Mouse (Mus musculus) liver, embryonic 13.5 days (tissue): ENCODE measurements around the gene Slit3. TPM values are rescaled to one million over a fixed set of nuclear protein-coding genes. Genes with fewer than 3 reads are reported as not detected.

Experiments used
- ATAC-seq: fragments of 200-750 bp; cut with Nextera tagmentation; 2 replicates; pipeline ENCODE4 v1.8.0; 2017; ENCODE audit warnings: low read depth, mild to moderate bottlenecking, moderate number of reproducible peaks, moderate library complexity
- DNase-seq: peaks from one replicate; pipeline ENCODE4 v3.0.0; 2022
- H3K27ac ChIP-seq: fragments of 300-500 bp; sonication (generic); 2 replicates; pipeline ENCODE4 v1.5.1; 2015; ENCODE audit warnings: moderate library complexity, mild to moderate bottlenecking, inconsistent platforms
- H3K27me3 ChIP-seq: fragments of 300-500 bp; sonication (generic); 2 replicates; pipeline ENCODE4 v1.6.1; 2015; ENCODE audit warnings: mild to moderate bottlenecking, inconsistent platforms
- H3K36me3 ChIP-seq: fragments of 300-500 bp; sonication (generic); 2 replicates; pipeline ENCODE4 v1.6.1; 2015; ENCODE audit warnings: mild to moderate bottlenecking, inconsistent platforms
- H3K4me1 ChIP-seq: fragments of 300-500 bp; sonication (generic); replicated peaks from 2 replicates; pipeline ENCODE4 v1.6.1; 2015; ENCODE audit warnings: inconsistent platforms
- H3K4me2 ChIP-seq: fragments of 300-500 bp; sonication (generic); 2 replicates; pipeline ENCODE4 v1.6.1; 2015; ENCODE audit warnings: inconsistent platforms, mild to moderate bottlenecking, moderate library complexity
- H3K4me3 ChIP-seq: fragments of 300-500 bp; sonication (generic); replicated peaks from 2 replicates; pipeline ENCODE4 v1.5.1; 2015; ENCODE audit warnings: mild to moderate bottlenecking, inconsistent platforms
- H3K9ac ChIP-seq: fragments of 300-500 bp; sonication (generic); 2 replicates; pipeline ENCODE4 v1.6.1; 2015; ENCODE audit warnings: mild to moderate bottlenecking, inconsistent platforms
- H3K9me3 ChIP-seq: fragments of 300-500 bp; sonication (generic); replicated peaks from 2 replicates; pipeline ENCODE4 v1.6.1; 2016; ENCODE audit warnings: inconsistent platforms
- WGBS: fragments of 180-500 bp; shearing (Covaris S2); methylation state at CpG from one replicate; pipeline ENCODE4 v1.1.7; 2015; ENCODE audit not compliant: insufficient replicate concordance; 5-methylcytosine and 5-hydroxymethylcytosine counted together
- polyA plus RNA-seq: library from polyadenylated mRNA; unstranded; fragments of >200 nt; fragmentation: Nextera tagmentation; extraction: Ambion mirVana; gene quantifications from 2 replicates; pipeline ENCODE4 v1.2.1, GENCODE M21; 2015

Gene Slit3
- polyA plus RNA-seq, 1 experiment from 2014 or later, result 0.44 TPM

GRCm38 (mm10) chr11:35160682-35161211, 39.7 kb downstream of the Slit3 start:
- no peak overlapping the region for H3K27ac ChIP-seq
- H3K4me1 ChIP-seq, result no peaks in the 10 kb centered on the region
- no peaks in the 10 kb centered on the region for H3K36me3 ChIP-seq
- 47% methylated on average over 4 of the region's 4 CpGs for WGBS
- H3K4me3 ChIP-seq, result no peak overlapping the region
- no peak overlapping the region for H3K4me2 ChIP-seq
- ATAC-seq (no peak), DNase-seq (no peak)
- H3K9me3 ChIP-seq, result no peaks in the 10 kb centered on the region
- H3K9ac ChIP-seq, result no peak overlapping the region
- no peaks in the 10 kb centered on the region for H3K27me3 ChIP-seq

DNA sequence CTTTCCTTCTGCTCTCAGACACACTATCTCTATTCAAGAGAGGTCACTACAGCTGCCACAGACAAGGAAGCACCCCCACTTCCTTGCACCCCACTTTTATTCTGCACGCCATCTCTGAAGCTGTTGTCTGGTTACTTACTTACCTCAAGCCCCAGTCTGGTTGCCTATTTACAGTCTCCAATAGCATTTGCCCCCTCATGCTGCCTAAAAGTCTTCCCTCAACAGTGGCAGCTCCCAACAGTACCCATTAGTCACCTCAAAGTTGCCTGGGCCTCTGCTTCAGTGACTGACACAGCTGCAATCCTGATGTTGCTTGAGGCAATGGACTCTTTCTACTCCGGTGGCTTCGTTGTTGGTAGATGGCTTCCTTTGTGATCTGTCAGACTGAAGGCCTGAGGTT, 42.4 kb downstream of the Slit3 start:
- H3K36me3 ChIP-seq, result no peaks in the 10 kb centered on the region
- no peaks in the 10 kb centered on the region for H3K27me3 ChIP-seq
- H3K4me1 ChIP-seq, result no peaks in the 10 kb centered on the region
- no peak overlapping the region for H3K27ac ChIP-seq
- no peak overlapping the region for H3K9ac ChIP-seq
- no peak for ATAC-seq
- no peaks in the 10 kb centered on the region for H3K9me3 ChIP-seq
- DNase-seq, result no peak
- 70% methylated on average over 3 of the region's 3 CpGs for WGBS
- H3K4me2 ChIP-seq, result no peak overlapping the region
- H3K4me3 ChIP-seq, result no peak overlapping the region

DNA sequence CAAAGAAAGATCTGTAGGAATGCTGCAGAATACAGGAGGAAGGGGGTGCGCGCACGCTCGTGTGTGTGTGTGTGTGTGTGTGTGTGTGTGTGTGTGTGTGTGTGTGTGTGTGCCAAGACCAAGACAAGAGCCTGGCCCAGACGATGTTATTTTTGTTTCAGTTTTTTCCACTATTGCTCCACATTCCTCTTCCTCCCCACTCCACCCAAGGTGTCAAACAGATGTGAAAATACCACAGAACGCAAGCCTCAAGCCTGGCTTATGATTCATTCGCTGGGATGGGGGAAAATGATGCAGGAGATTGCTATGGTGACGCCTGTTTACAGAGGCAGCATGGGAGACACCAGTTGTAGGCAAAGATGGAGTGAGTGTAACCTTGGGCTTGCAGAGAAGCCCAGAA, 46.2 kb downstream of the Slit3 start:
- Histone ChIP-seq H3K4me3 (no peak overlapping the region), H3K36me3 (no peaks in the 10 kb centered on the region), H3K9me3 (no peaks in the 10 kb centered on the region), H3K27me3 (no peaks in the 10 kb centered on the region), H3K4me2 (no peak overlapping the region), H3K4me1 (no peaks in the 10 kb centered on the region), H3K27ac (no peak overlapping the region), H3K9ac (no peak overlapping the region)
- DNase-seq (no peak), ATAC-seq (no peak)
- 61% methylated on average over 8 of the region's 8 CpGs for WGBS

GRCm38 (mm10) chr11:35171505-35171904, 50.5 kb downstream of the Slit3 start:
- no peak for DNase-seq
- Histone ChIP-seq H3K4me1 (no peaks in the 10 kb centered on the region), H3K4me2 (no peak overlapping the region), H3K9me3 (no peaks in the 10 kb centered on the region), H3K4me3 (no peak overlapping the region), H3K9ac (no peak overlapping the region), H3K36me3 (no peaks in the 10 kb centered on the region), H3K27ac (no peak overlapping the region), H3K27me3 (no peaks in the 10 kb centered on the region)
- 61% methylated on average over 6 of the region's 6 CpGs for WGBS
- no peak for ATAC-seq

- no peaks in the 10 kb centered on the region for H3K4me1 ChIP-seq
- DNase-seq, result no peak
- H3K27ac ChIP-seq, result no peak overlapping the region
- 72% methylated on average over 7 of the region's 7 CpGs for WGBS
- H3K4me3 ChIP-seq, result no peak overlapping the region
- H3K36me3 ChIP-seq, result no peaks in the 10 kb centered on the region
- no peaks in the 10 kb centered on the region for H3K27me3 ChIP-seq
- no peaks in the 10 kb centered on the region for H3K9me3 ChIP-seq
- H3K4me2 ChIP-seq, result no peak overlapping the region
- H3K9ac ChIP-seq, result no peak overlapping the region
- ATAC-seq, result no peak
These were observed 56.5 kb downstream of the Slit3 start for GRCm38 (mm10) chr11:35177564-35177963.

DNA sequence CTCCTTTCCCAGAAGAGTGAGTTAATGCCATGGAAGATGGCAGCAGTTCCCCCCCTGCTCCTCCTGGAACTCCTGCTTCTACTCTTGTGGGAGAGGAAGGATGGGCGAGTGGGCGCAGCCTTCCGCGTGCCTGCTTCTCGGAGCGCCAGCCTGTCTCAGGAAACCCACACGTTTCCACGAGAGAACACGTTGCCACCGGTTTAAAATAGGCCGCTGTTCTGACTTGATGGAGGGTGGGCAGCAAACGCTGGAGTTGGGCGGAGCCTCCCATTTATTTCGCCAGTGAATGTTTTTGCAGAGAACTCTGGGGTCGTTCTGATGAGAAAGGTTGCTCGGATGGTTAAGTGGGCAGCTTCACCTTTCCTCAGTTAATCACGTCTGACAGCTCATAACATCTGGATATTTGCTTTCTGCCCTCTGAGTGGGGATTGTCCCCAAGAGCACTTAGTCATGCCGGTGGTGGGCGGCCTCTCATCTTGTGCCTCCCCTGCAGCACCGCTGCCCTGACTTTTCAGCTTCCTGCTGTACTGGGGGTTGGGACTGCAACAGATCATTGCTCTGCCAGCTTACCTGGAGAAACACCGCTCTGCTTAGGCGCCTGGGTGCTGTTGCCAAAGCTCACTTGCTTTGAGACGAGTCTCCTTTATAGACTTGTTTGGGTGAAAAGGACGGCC, 57.3 kb downstream of the Slit3 start:
- H3K27ac ChIP-seq, result no peak overlapping the region
- no peak overlapping the region for H3K4me2 ChIP-seq
- WGBS, result 40% methylated on average over 24 of the region's 24 CpGs
- no peaks in the 10 kb centered on the region for H3K36me3 ChIP-seq
- no peaks in the 10 kb centered on the region for H3K27me3 ChIP-seq
- ATAC-seq (no peak), DNase-seq (no peak)
- no peak overlapping the region for H3K9ac ChIP-seq
- no peak overlapping the region for H3K4me3 ChIP-seq
- no peaks in the 10 kb centered on the region for H3K9me3 ChIP-seq
- H3K4me1 ChIP-seq, result no peaks in the 10 kb centered on the region

DNA sequence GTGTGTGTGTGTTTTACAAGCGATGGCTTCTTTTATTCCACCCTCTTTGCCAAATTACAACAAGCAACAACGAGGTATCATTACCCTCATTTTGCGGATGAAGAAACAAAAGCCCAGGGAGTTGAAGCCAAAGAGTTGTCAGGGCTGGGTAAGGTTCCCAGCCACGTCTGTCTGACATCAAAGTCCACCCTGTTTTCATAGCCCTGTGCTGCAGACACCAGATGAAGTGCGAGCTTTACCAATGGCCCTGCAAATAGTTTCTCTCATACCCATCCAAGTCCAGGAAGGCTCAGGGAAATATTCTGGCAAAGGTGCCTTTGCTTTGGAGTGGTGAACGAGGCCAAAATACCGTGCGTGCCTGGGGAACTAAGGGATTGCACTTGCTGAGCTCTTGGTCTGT, 58.3 kb downstream of the Slit3 start:
- H3K36me3 ChIP-seq, result no peaks in the 10 kb centered on the region
- no peaks in the 10 kb centered on the region for H3K4me1 ChIP-seq
- H3K27ac ChIP-seq, result no peak overlapping the region
- H3K4me3 ChIP-seq, result no peak overlapping the region
- H3K27me3 ChIP-seq, result no peaks in the 10 kb centered on the region
- ATAC-seq (no peak), DNase-seq (no peak)
- H3K9ac ChIP-seq, result no peak overlapping the region
- 64% methylated on average over 8 of the region's 8 CpGs for WGBS
- no peak overlapping the region for H3K4me2 ChIP-seq
- no peaks in the 10 kb centered on the region for H3K9me3 ChIP-seq

- no peak overlapping the region for H3K27ac ChIP-seq
- no peaks in the 10 kb centered on the region for H3K4me1 ChIP-seq
- H3K9me3 ChIP-seq, result no peaks in the 10 kb centered on the region
- no peaks in the 10 kb centered on the region for H3K36me3 ChIP-seq
- DNase-seq, result no peak
- H3K4me2 ChIP-seq, result no peak overlapping the region
- no peaks in the 10 kb centered on the region for H3K27me3 ChIP-seq
- WGBS, result 66% methylated on average over 5 of the region's 5 CpGs
- ATAC-seq, result no peak
- no peak overlapping the region for H3K9ac ChIP-seq
- H3K4me3 ChIP-seq, result no peak overlapping the region
These were observed 61.9 kb downstream of the Slit3 start for GRCm38 (mm10) chr11:35182887-35183286.

DNA sequence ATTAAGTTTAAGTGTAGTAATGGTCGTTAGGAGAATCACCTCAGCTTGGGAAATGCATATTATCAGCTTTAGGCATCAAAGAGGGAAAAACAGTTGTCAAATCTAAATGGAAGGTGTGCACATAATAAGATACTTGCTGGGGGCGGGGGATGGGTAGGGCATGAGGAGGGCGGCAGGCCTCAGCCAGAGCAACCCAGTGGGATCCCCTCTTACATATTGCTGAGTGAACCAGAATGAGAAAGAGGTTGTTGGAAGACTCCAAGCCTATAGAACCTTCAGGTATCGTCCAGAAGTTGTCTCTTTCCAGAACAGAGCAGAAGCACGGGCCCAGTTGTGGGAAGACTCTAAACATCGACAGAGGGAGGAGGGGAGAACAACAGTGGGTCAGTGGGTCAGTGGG, 73.8 kb downstream of the Slit3 start:
- no peak overlapping the region for H3K4me3 ChIP-seq
- H3K27ac ChIP-seq, result no peak overlapping the region
- no peak overlapping the region for H3K9ac ChIP-seq
- WGBS, result 56% methylated on average over 6 of the region's 6 CpGs
- H3K36me3 ChIP-seq, result no peaks in the 10 kb centered on the region
- H3K4me2 ChIP-seq, result no peak overlapping the region
- no peak for DNase-seq
- no peaks in the 10 kb centered on the region for H3K27me3 ChIP-seq
- H3K9me3 ChIP-seq, result no peaks in the 10 kb centered on the region
- H3K4me1 ChIP-seq, result no peaks in the 10 kb centered on the region
- ATAC-seq, result no peak

GRCm38 (mm10) chr11:35196777-35197176, 75.8 kb downstream of the Slit3 start:
- H3K9ac ChIP-seq, result no peak overlapping the region
- H3K27ac ChIP-seq, result no peak overlapping the region
- 67% methylated on average over 7 of the region's 7 CpGs for WGBS
- no peaks in the 10 kb centered on the region for H3K9me3 ChIP-seq
- no peaks in the 10 kb centered on the region for H3K36me3 ChIP-seq
- no peak for DNase-seq
- no peaks in the 10 kb centered on the region for H3K4me1 ChIP-seq
- H3K4me2 ChIP-seq, result no peak overlapping the region
- ATAC-seq, result no peak
- no peaks in the 10 kb centered on the region for H3K27me3 ChIP-seq
- no peak overlapping the region for H3K4me3 ChIP-seq

GRCm38 (mm10) chr11:35198537-35199088, 77.6 kb downstream of the Slit3 start:
- Histone ChIP-seq H3K9me3 (no peaks in the 10 kb centered on the region), H3K27me3 (0 out of 2 replicates have a peak, but pooled peaks cover 7% of the 10 kb centered on the region), H3K27ac (no peak overlapping the region), H3K4me1 (no peaks in the 10 kb centered on the region), H3K9ac (no peak overlapping the region), H3K36me3 (no peaks in the 10 kb centered on the region), H3K4me3 (no peak overlapping the region), H3K4me2 (no peak overlapping the region)
- 73% methylated on average over 6 of the region's 6 CpGs for WGBS
- no peak for DNase-seq
- no peak for ATAC-seq

DNA sequence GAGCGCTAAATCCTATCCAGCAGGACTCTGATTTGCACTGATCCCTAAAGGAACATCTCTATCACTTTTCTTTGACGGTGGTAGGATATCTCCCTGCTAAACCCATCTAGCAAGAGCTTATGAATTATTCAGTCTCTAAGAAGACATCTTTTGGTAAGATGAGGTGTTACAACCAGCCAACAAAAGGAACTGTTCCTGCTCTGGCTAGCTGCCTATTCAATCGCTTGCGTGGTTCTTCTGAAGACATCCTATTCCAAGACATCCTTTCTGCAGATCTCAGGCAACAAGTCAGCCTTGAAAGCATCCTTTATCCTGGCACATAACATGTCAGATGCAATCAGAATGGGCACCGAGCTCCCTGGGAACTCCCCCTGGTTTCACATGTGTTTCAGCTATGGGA, 81.3 kb downstream of the Slit3 start:
- Histone ChIP-seq H3K27ac (no peak overlapping the region), H3K4me2 (no peak overlapping the region), H3K4me3 (no peak overlapping the region), H3K4me1 (no peaks in the 10 kb centered on the region), H3K9me3 (no peaks in the 10 kb centered on the region), H3K36me3 (no peaks in the 10 kb centered on the region), H3K27me3 (0 out of 2 replicates have a peak, but pooled peaks cover 7% of the 10 kb centered on the region), H3K9ac (no peak overlapping the region)
- DNase-seq, result no peak
- no peak for ATAC-seq
- 72% methylated on average over 5 of the region's 5 CpGs for WGBS
